Mouse (Mus musculus) myocyte (in vitro differentiated cells): Measurements from ENCODE around the gene Disp3.

ENCODE experiments used
- CEBPB ChIP-seq: IDR thresholded peaks from 2 replicates; pipeline ENCODE4 v1.6.1; 2011; ENCODE audit warnings: mild to moderate bottlenecking, moderate library complexity; ENCODE audit not compliant: poor library complexity, insufficient read depth, severe bottlenecking
- POLR2A ChIP-seq: IDR thresholded peaks from one replicate; pipeline ENCODE4 v1.6.1; 2011; ENCODE audit warnings: low read depth, mild to moderate bottlenecking, control low read depth, moderate library complexity; ENCODE audit not compliant: insufficient read length
- SRF ChIP-seq: IDR thresholded peaks from one replicate; pipeline ENCODE4 v1.6.1; 2011; ENCODE audit warnings: low read depth; ENCODE audit not compliant: control insufficient read depth, insufficient read length

DNA sequence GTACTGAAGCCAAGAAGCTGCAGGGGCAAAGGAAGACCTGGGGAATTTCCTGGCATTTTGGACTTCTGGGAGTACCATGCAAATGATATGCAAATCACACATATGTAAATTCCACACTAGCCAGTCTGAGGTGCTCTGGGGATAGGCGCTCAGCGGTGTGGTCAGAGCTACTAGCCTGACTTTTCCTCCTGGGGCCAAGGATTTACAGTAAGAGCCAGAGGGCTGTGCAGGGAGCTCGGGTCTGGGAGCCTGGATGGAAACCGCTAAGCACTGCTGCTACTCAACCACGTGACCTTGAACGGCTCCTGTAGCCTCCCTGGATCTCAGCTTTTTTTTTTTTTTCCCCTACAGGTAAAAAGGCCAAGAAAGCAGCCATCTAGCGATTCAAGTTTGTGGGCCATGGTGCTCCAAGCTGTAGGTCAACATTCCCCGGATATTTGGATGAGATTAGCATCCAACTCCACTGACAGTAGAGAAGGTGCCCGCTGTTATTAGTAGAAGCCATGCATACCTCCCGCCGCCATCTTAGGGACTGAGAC is 95.0 kb downstream of the Disp3 start:
- no peak for TF ChIP-seq SRF
- TF ChIP-seq POLR2A, result no peak
- no peak for TF ChIP-seq CEBPB
